Mouse (Mus musculus): ENCODE results near the gene Syngr2. TPM values are rescaled to one million over a fixed set of nuclear protein-coding genes. Genes with fewer than 3 reads are reported as not detected.

The Syngr2 gene
- total RNA-seq, 2 experiments from 2014 or later = 108 to 109 TPM

GRCm38 (mm10) chr11:117855975-117856374, 46.5 kb downstream of the Syngr2 start:
- intact Hi-C loops (cut with DNase I) = no loop called here
- DNase-seq = no peak

GRCm38 (mm10) chr11:117857462-117857861, 48.0 kb downstream of the Syngr2 start:
- intact Hi-C loops (cut with DNase I) = no loop called here
- no peak for DNase-seq

- intact Hi-C loops (cut with DNase I) = no loop called here
- DNase-seq = no peak
Observed at GRCm38 (mm10) chr11:117858392-117858791, 48.9 kb downstream of the Syngr2 start.

GRCm38 (mm10) chr11:117860601-117861000, 51.1 kb downstream of the Syngr2 start, which contains the start of gene Tmem235:
Tmem235 (plus strand) TSS chr11:117860752.
- no peak for DNase-seq
- intact Hi-C loops (cut with DNase I) = no loop called here

- DNase-seq = no peak
- intact Hi-C loops (cut with DNase I) = no loop called here
Observed at GRCm38 (mm10) chr11:117863174-117863856, 53.8 kb downstream of the Syngr2 start.

Other genes starting within 250 kb of the Syngr2 start
- 10 to 100 TPM; 36.2 to 36.5 TPM for gene Tnrc6c, start 155.4 kb upstream of the Syngr2 start, total RNA-seq (2021)
- gene Tmc8, start 27.6 kb upstream of the Syngr2 start, total RNA-seq (2021) = 1 to 10 TPM; 5.0 to 7.3 TPM
- 10 to 100 TPM; 27.0 to 30.2 TPM for gene Tmc6, start 27.5 kb upstream of the Syngr2 start, total RNA-seq (2021)
- not detected for gene 6030468B19Rik, start 12.0 kb upstream of the Syngr2 start, total RNA-seq (2021)
- gene Gm20708, start within 50 bp of the Syngr2 start, total RNA-seq (2021) = 1 to 10 TPM in 1 of 2 experiments, under 1 TPM in 1; 0.98 to 2.3 TPM
- gene Afmid, start 16.3 kb downstream of the Syngr2 start, total RNA-seq (2021) = 1 to 10 TPM; 4.2 to 6.6 TPM
- 1 to 10 TPM; 5.6 to 9.7 TPM for gene Tk1, start 16.4 kb downstream of the Syngr2 start, total RNA-seq (2021)
- 1 to 10 TPM; 3.8 to 9.8 TPM for gene Birc5, start 39.6 kb downstream of the Syngr2 start, total RNA-seq (2021)
- gene Tmem235, start 51.1 kb downstream of the Syngr2 start, total RNA-seq (2021) = not detected
- 1 to 10 TPM; 6.3 to 6.8 TPM for gene Tha1, start 63.8 kb downstream of the Syngr2 start, total RNA-seq (2021)
- gene Socs3, start 160.4 kb downstream of the Syngr2 start, total RNA-seq (2021) = 1 to 10 TPM; 4.1 to 5.1 TPM
- 10 to 100 TPM; 20.5 to 22.3 TPM for gene Pgs1, start 176.6 kb downstream of the Syngr2 start, total RNA-seq (2021)